Mouse (Mus musculus) kidney, adult 2 months (tissue): ENCODE data around the gene Spin1. TPM values are rescaled to one million over a fixed set of nuclear protein-coding genes. Genes with fewer than 3 reads are reported as not detected.
A peak's percentile ranks its signal among the peaks of the same experiment; 100 is the strongest.

Source experiments
- DNase-seq: peaks from one replicate; pipeline ENCODE4 v3.0.0; 2021
- H3K27ac ChIP-seq: fragments of 200-500 bp; 2 replicates; pipeline ENCODE4 v1.5.1; 2012; ENCODE audit warnings: low read depth, low read length, control low read depth, inconsistent platforms; ENCODE audit not compliant: insufficient read depth
- H3K27me3 ChIP-seq: fragments of 200-500 bp; replicated peaks from 2 replicates; pipeline ENCODE4 v1.6.1; 2012; ENCODE audit warnings: mild to moderate bottlenecking, moderate library complexity, low read length, inconsistent platforms; ENCODE audit not compliant: control insufficient read depth, insufficient read depth
- H3K36me3 ChIP-seq: fragments of 200-500 bp; 2 replicates; pipeline ENCODE4 v1.6.1; 2012; ENCODE audit warnings: mild to moderate bottlenecking, moderate library complexity, low read length, inconsistent platforms; ENCODE audit not compliant: control insufficient read depth, insufficient read depth
- H3K4me1 ChIP-seq: fragments of 200-500 bp; 2 replicates; pipeline ENCODE4 v1.6.1; 2011; ENCODE audit warnings: low read length; ENCODE audit not compliant: control insufficient read depth, insufficient read depth
- H3K4me3 ChIP-seq: fragments of 200-500 bp; 2 replicates; pipeline ENCODE4 v1.5.1; 2011; ENCODE audit warnings: mild to moderate bottlenecking, low read depth, low read length, control low read depth; ENCODE audit not compliant: insufficient read depth
- CTCF ChIP-seq: fragments of 200-500 bp; conservative IDR thresholded peaks from 2 replicates; pipeline ENCODE4 v1.5.1; 2011; ENCODE audit warnings: low read depth, mild to moderate bottlenecking, control low read depth, low read length, moderate library complexity, mixed read lengths; ENCODE audit not compliant: insufficient read depth, insufficient read length
- POLR2A ChIP-seq: fragments of 200-500 bp; IDR thresholded peaks from one replicate; pipeline ENCODE4 v1.6.1; 2011; ENCODE audit warnings: low read depth, low read length, control low read depth
- WGBS: fragments of 180-500 bp; shearing (Covaris S2); methylation state at CpG from one replicate; pipeline ENCODE4 v1.1.7; 2018; 5-methylcytosine and 5-hydroxymethylcytosine counted together
- polyA plus RNA-seq: library from polyadenylated mRNA; depleted of rRNA; stranded (reverse); fragments of >200 nt; gene quantifications from 2 replicates; pipeline ENCODE4 v1.2.3, GENCODE M21; 2012

Spin1 gene
- polyA plus RNA-seq, 1 experiment = 30.8 TPM

DNA sequence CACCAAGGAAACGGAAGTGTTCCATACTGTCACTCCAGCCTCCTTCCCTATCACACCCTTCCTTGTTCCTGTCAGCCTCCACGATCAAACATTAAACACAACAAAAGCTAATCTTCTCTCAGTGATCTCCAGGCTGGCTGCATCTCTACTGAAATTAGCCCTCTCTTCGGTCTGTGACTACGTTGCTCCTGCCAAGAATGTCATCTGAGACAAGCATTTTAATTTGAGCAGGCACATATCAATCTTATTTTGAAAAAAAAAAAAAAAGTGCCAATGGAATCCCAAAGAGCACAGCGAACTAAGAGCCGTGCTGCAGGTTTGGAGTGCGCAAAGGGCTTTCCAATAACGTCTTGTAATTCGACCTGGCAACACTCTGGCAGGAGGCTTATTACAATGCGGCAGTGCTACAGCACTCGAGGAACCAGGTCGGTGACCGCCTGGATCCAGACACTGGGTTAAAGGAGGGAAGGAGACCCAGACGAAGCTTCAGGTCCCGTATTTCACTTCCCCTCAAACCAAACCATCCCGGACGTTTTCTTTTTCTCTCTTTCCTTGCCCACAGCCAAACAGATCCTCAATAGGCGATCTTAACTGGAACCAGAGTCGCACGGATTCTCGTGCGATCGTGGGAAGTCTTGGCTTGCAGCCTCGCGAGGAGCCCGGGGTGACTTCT, 984 bp upstream of the Spin1 start:
- WGBS = 3% methylated on average over 26 of the region's 26 CpGs
- Histone ChIP-seq H3K36me3 (no peaks in the 10 kb centered on the region), H3K27ac (peak overlapping the region; percentile 84), H3K4me3 (peak overlapping the region; percentile 83), H3K27me3 (no peaks in the 10 kb centered on the region), H3K4me1 (peaks cover 15% of the 10 kb centered on the region; the same call in 1 of the 2 replicates)
- peak; percentile 70 for DNase-seq
- TF ChIP-seq CTCF (no peak), POLR2A (no peak)

DNA sequence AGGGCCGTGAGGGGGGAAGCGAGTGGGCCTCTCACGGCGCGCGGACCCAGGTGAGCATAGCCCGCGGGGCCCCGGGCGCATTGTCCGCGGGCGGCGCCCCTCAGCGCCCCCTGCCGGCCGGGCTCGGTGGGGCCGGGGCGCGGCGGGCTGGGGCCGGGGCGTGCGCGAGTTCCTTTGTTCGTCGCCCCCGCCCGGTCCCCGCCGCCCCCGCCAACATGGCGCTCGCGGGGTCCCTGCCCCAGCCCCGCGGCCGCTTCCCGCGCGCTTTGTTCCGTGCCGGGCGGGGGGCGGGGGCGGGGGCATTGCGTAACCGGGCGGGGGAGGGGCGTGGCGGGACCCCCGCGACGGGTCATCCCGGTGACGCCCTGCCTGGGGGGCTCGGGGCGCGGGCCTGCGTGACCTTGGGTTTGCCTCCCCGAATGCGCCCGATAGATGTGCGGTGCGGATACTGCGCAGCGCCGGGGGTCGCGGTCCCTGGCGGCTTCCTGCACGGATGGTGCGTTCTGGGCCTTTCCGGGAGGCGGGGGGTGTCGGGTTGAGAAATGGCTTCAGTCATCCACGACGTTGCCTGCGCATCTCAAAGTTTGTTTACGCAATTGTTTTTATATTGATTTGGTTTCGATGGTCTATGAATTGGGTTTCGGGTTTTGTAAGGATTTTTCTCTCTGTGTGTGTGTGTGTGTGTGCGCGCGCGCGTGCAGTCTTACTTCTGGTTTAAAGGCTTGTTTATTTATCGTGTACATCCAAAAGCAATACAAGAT, 516 bp downstream of the Spin1 start:
- peaks cover 15% of the 10 kb centered on the region; the same call in 1 of the 2 replicates for H3K4me1 ChIP-seq
- TF ChIP-seq POLR2A (no peak), CTCF (no peak)
- H3K36me3 ChIP-seq = no peaks in the 10 kb centered on the region
- WGBS = 1% methylated on average over 59 of the region's 89 CpGs
- peak overlapping the region; percentile 96 for H3K27ac ChIP-seq
- no peaks in the 10 kb centered on the region for H3K27me3 ChIP-seq
- peak overlapping the region; percentile 97 for H3K4me3 ChIP-seq
- DNase-seq = peak; percentile 58

- no peaks in the 10 kb centered on the region for H3K36me3 ChIP-seq
- TF ChIP-seq CTCF (no peak), POLR2A (no peak)
- H3K4me1 ChIP-seq = peaks cover 15% of the 10 kb centered on the region; the same call in 1 of the 2 replicates
- no peaks in the 10 kb centered on the region for H3K27me3 ChIP-seq
- peak overlapping the region; percentile 97 for H3K4me3 ChIP-seq
- peak overlapping the region; percentile 77; the same call in 1 of the 2 replicates for H3K27ac ChIP-seq
- WGBS = 11% methylated on average over 11 of the region's 11 CpGs
- no peak for DNase-seq
Observed at GRCm38 (mm10) chr13:51101777-51102132, 1.1 kb downstream of the Spin1 start.

- Histone ChIP-seq H3K27ac (peak overlapping the region; percentile 6; the same call in 1 of the 2 replicates), H3K36me3 (no peaks in the 10 kb centered on the region), H3K4me1 (peaks cover 15% of the 10 kb centered on the region; the same call in 1 of the 2 replicates), H3K27me3 (no peaks in the 10 kb centered on the region), H3K4me3 (no peak overlapping the region; the same call in 1 of the 2 replicates)
- TF ChIP-seq POLR2A = no peak
- no peak for TF ChIP-seq CTCF
- peak; percentile 31 for DNase-seq
- WGBS = 28% methylated on average over 9 of the region's 9 CpGs
Observed at GRCm38 (mm10) chr13:51103111-51103725, 2.5 kb downstream of the Spin1 start.

- TF ChIP-seq POLR2A (no peak), CTCF (0 out of 2 replicates have a peak, but pooled peaks have one; percentile 4)
- DNase-seq = peak; percentile 56
- Histone ChIP-seq H3K27me3 (no peaks in the 10 kb centered on the region), H3K36me3 (no peaks in the 10 kb centered on the region), H3K4me3 (no peak overlapping the region), H3K27ac (peak overlapping the region; percentile 6; the same call in 1 of the 2 replicates), H3K4me1 (peaks cover 17% of the 10 kb centered on the region; the same call in 1 of the 2 replicates)
- WGBS = 73% methylated on average over 9 of the region's 9 CpGs
Observed at GRCm38 (mm10) chr13:51103861-51104650, 3.4 kb downstream of the Spin1 start.

- Histone ChIP-seq H3K4me3 (no peak overlapping the region), H3K27me3 (no peaks in the 10 kb centered on the region; the same call in 1 of the 2 replicates), H3K36me3 (no peaks in the 10 kb centered on the region), H3K27ac (no peak overlapping the region), H3K4me1 (peaks cover 29% of the 10 kb centered on the region)
- WGBS = 85% methylated on average over 3 of the region's 3 CpGs
- 0 out of 2 replicates have a peak, but pooled peaks have one; percentile 7 for TF ChIP-seq CTCF
- no peak for TF ChIP-seq POLR2A
- no peak for DNase-seq
Observed at GRCm38 (mm10) chr13:51105861-51106655, 5.4 kb downstream of the Spin1 start.
